Mouse (Mus musculus) bone marrow macrophage, adult 2 months (primary cell): ENCODE measurements at regions not wholly inside any gene's neighbourhood (a gene's known extent, or its start where the extent isn't known, plus 50 kb on each side); places are given as distances from the start of the nearest gene placed in this dataset.

Experiments
- CTCF ChIP-seq: IDR thresholded peaks from 2 replicates; pipeline ENCODE4 v1.5.1; 2012; ENCODE audit warnings: low read depth, mild to moderate bottlenecking, low read length, moderate library complexity
- POLR2A ChIP-seq: IDR thresholded peaks from 2 replicates; pipeline ENCODE4 v1.6.1; 2012; ENCODE audit warnings: mild to moderate bottlenecking, low read depth, low read length, borderline replicate concordance

DNA sequence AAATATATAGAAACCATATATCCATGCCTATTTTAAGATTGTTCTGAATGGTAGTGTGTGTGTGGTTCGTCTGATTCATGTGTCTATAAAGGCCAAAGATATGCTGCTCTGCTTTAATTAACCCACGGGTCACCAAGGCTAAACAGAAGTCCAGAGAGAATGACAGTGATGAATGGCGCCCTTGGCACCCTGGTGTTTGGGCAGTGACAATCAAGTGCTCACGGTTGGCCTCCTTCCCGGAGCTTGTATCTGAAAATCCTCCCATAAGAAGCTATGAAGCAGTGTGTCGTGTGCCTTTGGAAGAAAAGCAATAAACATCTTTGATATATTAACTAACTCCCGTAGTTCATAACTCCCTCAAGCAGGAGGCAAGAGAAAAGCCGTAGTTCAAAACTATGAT lies 205.4 kb downstream of the 1700129C05Rik start:
- TF ChIP-seq CTCF (no peak), POLR2A (no peak)
